Mouse (Mus musculus): ENCODE data around the gene Hsph1. TPM values are rescaled to one million over a fixed set of nuclear protein-coding genes. Genes with fewer than 3 reads are reported as not detected.

Gene Hsph1
- polyA plus RNA-seq, 1 experiment = 6.6 TPM

GRCm38 (mm10) chr5:149623815-149624675 lies 12.1 kb downstream of the Hsph1 start:
- peaks cover 71% of the 10 kb centered on the region for H3K36me3 ChIP-seq (ENCODE audit: control insufficient read depth, insufficient read depth, low read length)
- H3K27me3 ChIP-seq (ENCODE audit: control insufficient read depth, insufficient read depth, low read length) = no peaks in the 10 kb centered on the region
- WGBS = 78% methylated on average over 8 of the region's 8 CpGs
- no peak overlapping the region for H3K27ac ChIP-seq (ENCODE audit: insufficient read depth, low read depth, low read length)
- no peaks in the 10 kb centered on the region for H3K4me1 ChIP-seq (ENCODE audit: control insufficient read depth, insufficient read depth, insufficient read length, low read length)
- no peak for TF ChIP-seq POLR2A (IDR thresholded peaks at IDR 0.05; ENCODE audit: low read depth, low read length)
- TF ChIP-seq CTCF (IDR thresholded peaks at IDR 0.05; ENCODE audit: extremely low read depth, insufficient read length, insufficient replicate concordance, low read depth, low read length) = no peak
- no peak overlapping the region for H3K4me3 ChIP-seq (ENCODE audit: low read depth, low read length)

DNA sequence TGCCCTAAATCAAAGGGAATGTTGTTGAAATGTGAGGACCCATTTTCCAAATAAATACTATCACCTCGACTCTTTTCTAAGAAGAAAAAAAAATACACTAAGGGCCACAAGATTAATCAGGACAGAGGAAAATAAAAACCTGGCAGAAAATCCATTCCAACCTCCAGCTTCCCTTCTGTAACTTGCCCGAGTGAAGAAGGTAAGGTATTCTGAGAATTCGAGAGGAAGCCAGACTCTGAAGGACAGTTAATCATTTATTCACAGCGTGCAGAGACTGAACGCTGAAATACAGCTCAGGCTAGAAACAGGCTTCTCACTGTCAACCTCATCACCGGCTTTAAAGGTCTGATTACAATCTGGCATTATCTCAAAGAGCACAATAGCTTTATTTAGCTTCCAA lies 13.5 kb downstream of the Hsph1 start:
- H3K27ac ChIP-seq (ENCODE audit: insufficient read depth, low read depth, low read length) = no peak overlapping the region
- WGBS = 33% methylated on average over 6 of the region's 6 CpGs
- TF ChIP-seq CTCF (IDR thresholded peaks at IDR 0.05; ENCODE audit: extremely low read depth, insufficient read length, insufficient replicate concordance, low read depth, low read length) (no peak), POLR2A (IDR thresholded peaks at IDR 0.05; ENCODE audit: low read depth, low read length) (no peak)
- H3K27me3 ChIP-seq (ENCODE audit: control insufficient read depth, insufficient read depth, low read length) = no peaks in the 10 kb centered on the region
- no peak overlapping the region for H3K4me3 ChIP-seq (ENCODE audit: low read depth, low read length)
- peaks cover 73% of the 10 kb centered on the region for H3K36me3 ChIP-seq (ENCODE audit: control insufficient read depth, insufficient read depth, low read length)
- H3K4me1 ChIP-seq (ENCODE audit: control insufficient read depth, insufficient read depth, insufficient read length, low read length) = no peaks in the 10 kb centered on the region

DNA sequence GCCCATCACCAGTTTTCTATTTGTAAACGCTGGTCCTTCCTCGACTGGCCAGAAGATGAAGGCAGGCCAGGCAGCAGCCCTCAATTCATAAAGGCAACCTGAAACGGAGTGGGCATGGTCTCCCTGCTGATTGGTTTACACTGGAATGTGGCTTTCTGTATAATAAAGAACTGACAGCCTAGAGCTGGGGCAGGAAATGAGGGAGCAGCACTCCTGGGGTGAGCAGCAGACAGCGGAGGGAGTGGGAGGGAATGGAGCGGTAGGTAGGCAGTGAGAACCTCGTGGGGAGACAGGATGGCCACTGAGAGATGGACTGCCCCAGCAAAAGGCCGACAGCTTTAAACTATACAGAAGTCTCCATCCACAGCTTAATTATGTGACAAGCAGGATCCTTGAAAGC lies 14.0 kb downstream of the Hsph1 start:
- Histone ChIP-seq H3K27me3 (ENCODE audit: control insufficient read depth, insufficient read depth, low read length) (no peaks in the 10 kb centered on the region), H3K27ac (ENCODE audit: insufficient read depth, low read depth, low read length) (no peak overlapping the region), H3K36me3 (ENCODE audit: control insufficient read depth, insufficient read depth, low read length) (peaks cover 72% of the 10 kb centered on the region), H3K4me1 (ENCODE audit: control insufficient read depth, insufficient read depth, insufficient read length, low read length) (no peaks in the 10 kb centered on the region), H3K4me3 (ENCODE audit: low read depth, low read length) (no peak overlapping the region)
- 73% methylated on average over 7 of the region's 7 CpGs for WGBS
- TF ChIP-seq POLR2A (IDR thresholded peaks at IDR 0.05; ENCODE audit: low read depth, low read length) = no peak
- TF ChIP-seq CTCF (IDR thresholded peaks at IDR 0.05; ENCODE audit: extremely low read depth, insufficient read length, insufficient replicate concordance, low read depth, low read length) = no peak

DNA sequence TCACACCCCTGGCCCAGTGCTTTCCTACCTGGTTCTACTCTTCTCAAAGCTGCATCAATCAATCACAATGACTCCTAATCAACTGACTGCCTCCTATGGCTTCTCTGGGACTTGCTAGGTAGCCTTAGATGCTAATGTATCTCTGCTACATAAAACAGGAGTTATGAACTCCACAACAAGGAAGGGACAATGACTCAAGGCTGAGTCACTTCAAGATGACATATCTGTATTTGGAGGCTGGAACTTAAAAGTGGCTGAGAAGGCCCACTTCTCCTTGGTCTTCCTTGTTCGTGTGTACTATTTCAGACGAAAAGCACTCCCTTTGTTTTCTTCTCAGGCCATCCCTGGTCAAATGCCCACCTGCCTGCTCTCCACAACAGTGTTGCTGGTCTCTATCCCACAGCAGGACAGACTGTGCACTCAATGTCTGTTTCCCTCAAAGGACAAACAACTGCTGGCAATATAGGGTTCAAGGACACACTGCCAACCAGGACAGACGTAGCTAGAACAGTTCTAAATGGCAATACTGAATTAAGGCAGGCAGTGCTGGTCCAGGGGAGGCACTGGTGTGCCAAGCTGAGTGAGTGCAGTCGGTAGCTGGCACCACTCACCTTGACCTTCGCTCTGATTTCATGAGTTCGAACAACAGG lies 18.3 kb downstream of the Hsph1 start:
- TF ChIP-seq CTCF (IDR thresholded peaks at IDR 0.05; ENCODE audit: extremely low read depth, insufficient read length, insufficient replicate concordance, low read depth, low read length) (no peak), POLR2A (IDR thresholded peaks at IDR 0.05; ENCODE audit: low read depth, low read length) (no peak)
- H3K36me3 ChIP-seq (ENCODE audit: control insufficient read depth, insufficient read depth, low read length) = peaks cover 54% of the 10 kb centered on the region
- H3K4me1 ChIP-seq (ENCODE audit: control insufficient read depth, insufficient read depth, insufficient read length, low read length) = no peaks in the 10 kb centered on the region
- no peak overlapping the region for H3K4me3 ChIP-seq (ENCODE audit: low read depth, low read length)
- H3K27me3 ChIP-seq (ENCODE audit: control insufficient read depth, insufficient read depth, low read length) = no peaks in the 10 kb centered on the region
- H3K27ac ChIP-seq (ENCODE audit: insufficient read depth, low read depth, low read length) = no peak overlapping the region
- 84% methylated on average over 6 of the region's 6 CpGs for WGBS

- TF ChIP-seq CTCF (IDR thresholded peaks at IDR 0.05; ENCODE audit: extremely low read depth, insufficient read length, insufficient replicate concordance, low read depth, low read length) = no peak
- TF ChIP-seq POLR2A (IDR thresholded peaks at IDR 0.05; ENCODE audit: low read depth, low read length) = no peak
- Histone ChIP-seq H3K36me3 (ENCODE audit: control insufficient read depth, insufficient read depth, low read length) (peaks cover 47% of the 10 kb centered on the region), H3K27me3 (ENCODE audit: control insufficient read depth, insufficient read depth, low read length) (no peaks in the 10 kb centered on the region), H3K27ac (ENCODE audit: insufficient read depth, low read depth, low read length) (no peak overlapping the region), H3K4me3 (ENCODE audit: low read depth, low read length) (no peak overlapping the region), H3K4me1 (ENCODE audit: control insufficient read depth, insufficient read depth, insufficient read length, low read length) (no peaks in the 10 kb centered on the region)
- WGBS = 86% methylated on average over 10 of the region's 10 CpGs
Measured at GRCm38 (mm10) chr5:149616817-149617216, 19.4 kb downstream of the Hsph1 start.

GRCm38 (mm10) chr5:149616138-149616537 lies 20.0 kb downstream of the Hsph1 start:
- Histone ChIP-seq H3K4me3 (ENCODE audit: low read depth, low read length) (no peak overlapping the region), H3K36me3 (ENCODE audit: control insufficient read depth, insufficient read depth, low read length) (peaks cover 41% of the 10 kb centered on the region), H3K27ac (ENCODE audit: insufficient read depth, low read depth, low read length) (no peak overlapping the region), H3K4me1 (ENCODE audit: control insufficient read depth, insufficient read depth, insufficient read length, low read length) (no peaks in the 10 kb centered on the region), H3K27me3 (ENCODE audit: control insufficient read depth, insufficient read depth, low read length) (no peaks in the 10 kb centered on the region)
- 32% methylated on average over 1 of the region's 1 CpGs for WGBS
- TF ChIP-seq POLR2A (IDR thresholded peaks at IDR 0.05; ENCODE audit: low read depth, low read length) (no peak), CTCF (IDR thresholded peaks at IDR 0.05; ENCODE audit: extremely low read depth, insufficient read length, insufficient replicate concordance, low read depth, low read length) (no peak)

DNA sequence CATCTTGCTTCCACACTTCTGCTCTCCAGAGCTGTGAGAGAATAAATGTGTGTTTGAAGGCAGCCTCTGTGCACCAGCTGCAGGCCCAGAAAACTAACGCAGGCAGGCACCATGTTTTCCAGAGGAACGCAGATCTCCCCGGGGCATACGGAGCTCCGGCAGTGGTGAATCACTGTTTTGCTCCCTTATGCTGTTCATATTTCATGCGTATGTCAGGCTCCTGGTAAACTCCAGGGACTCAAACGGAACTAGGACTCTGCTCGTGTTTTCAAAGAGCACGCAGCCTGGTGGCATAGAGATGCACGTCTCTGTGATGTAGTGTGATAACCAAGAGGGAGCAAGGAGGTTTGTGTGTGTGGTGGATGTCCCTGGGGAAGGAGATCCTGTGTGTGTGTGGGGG lies 23.4 kb downstream of the Hsph1 start:
- peaks cover 13% of the 10 kb centered on the region for H3K36me3 ChIP-seq (ENCODE audit: control insufficient read depth, insufficient read depth, low read length)
- 64% methylated on average over 10 of the region's 10 CpGs for WGBS
- no peaks in the 10 kb centered on the region for H3K27me3 ChIP-seq (ENCODE audit: control insufficient read depth, insufficient read depth, low read length)
- H3K4me1 ChIP-seq (ENCODE audit: control insufficient read depth, insufficient read depth, insufficient read length, low read length) = no peaks in the 10 kb centered on the region
- no peak overlapping the region for H3K4me3 ChIP-seq (ENCODE audit: low read depth, low read length)
- H3K27ac ChIP-seq (ENCODE audit: insufficient read depth, low read depth, low read length) = no peak overlapping the region
- no peak for TF ChIP-seq POLR2A (IDR thresholded peaks at IDR 0.05; ENCODE audit: low read depth, low read length)
- no peak for TF ChIP-seq CTCF (IDR thresholded peaks at IDR 0.05; ENCODE audit: extremely low read depth, insufficient read length, insufficient replicate concordance, low read depth, low read length)

Data from small intestine, adult 2 months (tissue).